Mouse (Mus musculus): Measurements from ENCODE around the gene Taf3. TPM values are rescaled to one million over a fixed set of nuclear protein-coding genes. Genes with fewer than 3 reads are reported as not detected.

Taf3 gene
- polyA plus RNA-seq, 1 experiment from 2014 or later = 9.4 TPM

DNA sequence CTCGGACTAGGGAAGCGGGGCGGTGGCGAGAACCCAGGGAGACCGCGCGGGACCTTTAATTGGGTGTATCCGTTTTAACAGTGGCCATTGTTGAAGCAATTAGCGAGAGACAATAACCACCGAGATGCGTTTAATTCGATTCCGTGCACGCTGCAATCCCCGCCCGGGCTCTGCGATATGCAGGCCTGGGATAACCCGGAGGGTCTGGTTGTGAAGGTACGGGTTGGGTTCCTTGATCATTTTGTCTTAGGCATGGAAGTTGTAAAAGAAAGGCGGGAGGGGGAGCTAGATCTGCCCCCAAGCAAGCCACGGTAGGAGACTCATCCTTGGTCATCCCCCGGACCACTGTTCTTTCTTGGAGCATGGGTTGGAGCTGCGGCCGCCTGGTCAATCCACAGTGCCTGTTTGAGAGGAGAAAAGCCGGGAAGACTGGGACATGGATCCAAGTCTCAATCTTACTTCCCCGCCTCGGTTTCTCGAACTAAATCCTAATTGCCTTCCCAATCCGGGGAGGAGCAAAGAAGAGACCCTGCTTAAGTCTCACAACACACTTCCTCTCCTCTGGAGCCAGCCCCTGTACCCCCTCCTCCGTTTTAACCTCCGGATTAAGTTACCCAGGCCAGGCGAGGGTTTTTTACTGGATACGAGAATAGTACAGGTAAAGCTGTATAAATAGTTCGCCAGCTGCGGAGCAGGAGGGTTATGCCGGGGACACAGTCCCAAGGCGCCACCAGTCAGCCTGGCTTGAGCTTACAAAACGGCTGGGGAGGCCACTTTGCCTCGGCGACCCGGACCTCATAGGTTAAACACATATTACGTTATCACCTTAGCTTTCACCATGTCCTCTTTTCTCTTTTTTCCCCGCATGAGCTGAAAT, 165.2 kb downstream of the Taf3 start:
- under 1% methylated on average over 43 of the region's 43 CpGs for WGBS
- H3K9ac ChIP-seq (ENCODE audit: low read length) = no peak overlapping the region; the same call in 1 of the 2 replicates

DNA sequence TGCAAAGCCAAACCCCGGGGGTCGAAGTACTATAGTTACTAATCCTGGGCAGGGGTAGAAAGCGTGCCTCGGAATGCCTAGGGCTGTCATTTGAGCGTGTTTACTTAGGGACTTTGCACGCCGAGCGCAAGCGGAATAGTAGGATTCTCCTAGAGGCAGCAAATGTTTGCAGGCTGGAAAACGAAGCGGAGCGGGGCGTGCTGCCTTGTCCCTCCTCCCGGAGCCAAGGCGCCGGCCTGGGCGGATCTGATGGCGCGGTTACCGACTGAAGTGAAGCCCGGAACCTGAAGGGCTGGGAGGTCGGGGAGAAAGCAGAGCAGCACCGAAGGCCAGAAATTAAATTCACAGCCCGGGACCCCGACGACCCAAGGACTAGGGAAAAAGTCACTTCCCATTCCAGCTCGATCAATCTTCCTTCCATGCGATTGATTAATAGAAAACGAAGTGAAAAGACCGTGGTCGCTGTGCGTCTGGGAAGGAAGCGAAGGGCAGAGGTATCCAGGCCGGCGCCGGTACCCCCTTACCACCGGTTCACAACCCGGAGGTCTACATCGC, 165.9 kb downstream of the Taf3 start:
- ATAC-seq (ENCODE audit: insufficient number of reproducible peaks, insufficient read depth, low FRiP score, low read depth) = no peak
- peak overlapping the region; percentile 46; the same call in 1 of the 2 replicates for H3K9ac ChIP-seq (ENCODE audit: low read length)
- peak overlapping the region; percentile 38 to 55 for H3K4me3 ChIP-seq (ENCODE audit: control insufficient read depth in 1 of 2, insufficient read depth in 1 of 2, low read depth in 1 of 2, low read length in 2 of 2)
- peak overlapping the region; percentile 95 for H3K4me2 ChIP-seq (ENCODE audit: low read length)
- peaks cover 8 to 35% of the 10 kb centered on the region in 2 experiments for H3K4me1 ChIP-seq (ENCODE audit: control insufficient read depth in 2 of 2, insufficient read depth in 2 of 2, low read length in 2 of 2)
- 1% methylated on average over 39 of the region's 39 CpGs for WGBS
- H3K27ac ChIP-seq (replicated peaks in 1 of 2; ENCODE audit: control insufficient read depth in 1 of 2, insufficient read depth in 1 of 2, low read depth in 2 of 2, low read length in 2 of 2) = no peak overlapping the region
- H3K27me3 ChIP-seq (ENCODE audit: control insufficient read depth, insufficient read depth, low read length) = peaks cover 65% of the 10 kb centered on the region
- no peaks in the 10 kb centered on the region for H3K9me3 ChIP-seq (ENCODE audit: control insufficient read depth, low read length)
- no peaks in the 10 kb centered on the region for H3K36me3 ChIP-seq (ENCODE audit: control insufficient read depth, insufficient read depth, low read length)

More for the DNA sequence above, 165.2 kb downstream of the Taf3 start:
- Histone ChIP-seq H3K27ac (replicated peaks in 1 of 2; ENCODE audit: control insufficient read depth in 1 of 2, insufficient read depth in 1 of 2, low read depth in 2 of 2, low read length in 2 of 2) (no peak overlapping the region), H3K4me3 (ENCODE audit: control insufficient read depth in 1 of 2, insufficient read depth in 1 of 2, low read depth in 1 of 2, low read length in 2 of 2) (peak overlapping the region; percentile 38 to 55), H3K27me3 (ENCODE audit: control insufficient read depth, insufficient read depth, low read length) (peaks cover 71% of the 10 kb centered on the region), H3K36me3 (ENCODE audit: control insufficient read depth, insufficient read depth, low read length) (no peaks in the 10 kb centered on the region), H3K4me2 (ENCODE audit: low read length) (peak overlapping the region; percentile 95), H3K9me3 (ENCODE audit: control insufficient read depth, low read length) (no peaks in the 10 kb centered on the region), H3K4me1 (ENCODE audit: control insufficient read depth in 2 of 2, insufficient read depth in 2 of 2, low read length in 2 of 2) (peaks cover 7 to 29% of the 10 kb centered on the region in 2 experiments)
- no peak for ATAC-seq (ENCODE audit: insufficient number of reproducible peaks, insufficient read depth, low FRiP score, low read depth)

DNA sequence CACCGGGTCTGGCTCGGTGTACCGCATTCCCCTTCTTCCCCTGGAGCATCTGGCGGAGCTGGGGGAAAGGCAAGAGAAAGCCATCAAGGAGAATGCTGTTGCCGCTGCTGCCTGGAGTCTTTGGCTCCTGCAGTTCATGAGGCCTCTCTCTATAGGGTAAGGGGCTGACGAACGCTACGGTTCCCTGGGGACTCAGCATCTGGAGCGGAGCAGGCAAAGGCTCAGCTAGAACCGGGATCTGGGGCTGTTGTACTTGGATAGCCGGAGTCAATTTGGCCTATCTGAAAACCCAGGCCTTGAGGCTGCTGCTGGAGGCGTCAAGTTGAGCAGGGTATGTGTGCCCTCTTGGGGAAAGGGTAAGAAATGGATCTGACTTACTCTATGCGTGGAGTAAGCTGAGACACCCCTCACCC, 166.8 kb downstream of the Taf3 start:
- peak overlapping the region in 1 of 2 experiments; percentile 46; a peak in 1 of 4 replicates for H3K27ac ChIP-seq (replicated peaks in 1 of 2; ENCODE audit: control insufficient read depth in 1 of 2, insufficient read depth in 1 of 2, low read depth in 2 of 2, low read length in 2 of 2)
- peak overlapping the region; percentile 95 for H3K4me2 ChIP-seq (ENCODE audit: low read length)
- H3K36me3 ChIP-seq (ENCODE audit: control insufficient read depth, insufficient read depth, low read length) = no peaks in the 10 kb centered on the region
- no peaks in the 10 kb centered on the region for H3K9me3 ChIP-seq (ENCODE audit: control insufficient read depth, low read length)
- peaks cover 14 to 35% of the 10 kb centered on the region in 2 experiments for H3K4me1 ChIP-seq (ENCODE audit: control insufficient read depth in 2 of 2, insufficient read depth in 2 of 2, low read length in 2 of 2)
- peak overlapping the region; percentile 38 to 55 for H3K4me3 ChIP-seq (ENCODE audit: control insufficient read depth in 1 of 2, insufficient read depth in 1 of 2, low read depth in 1 of 2, low read length in 2 of 2)
- H3K27me3 ChIP-seq (ENCODE audit: control insufficient read depth, insufficient read depth, low read length) = peaks cover 56% of the 10 kb centered on the region
- peak overlapping the region; percentile 54 for H3K9ac ChIP-seq (ENCODE audit: low read length)
- ATAC-seq (ENCODE audit: insufficient number of reproducible peaks, insufficient read depth, low FRiP score, low read depth) = no peak
- WGBS = 2% methylated on average over 12 of the region's 13 CpGs

DNA sequence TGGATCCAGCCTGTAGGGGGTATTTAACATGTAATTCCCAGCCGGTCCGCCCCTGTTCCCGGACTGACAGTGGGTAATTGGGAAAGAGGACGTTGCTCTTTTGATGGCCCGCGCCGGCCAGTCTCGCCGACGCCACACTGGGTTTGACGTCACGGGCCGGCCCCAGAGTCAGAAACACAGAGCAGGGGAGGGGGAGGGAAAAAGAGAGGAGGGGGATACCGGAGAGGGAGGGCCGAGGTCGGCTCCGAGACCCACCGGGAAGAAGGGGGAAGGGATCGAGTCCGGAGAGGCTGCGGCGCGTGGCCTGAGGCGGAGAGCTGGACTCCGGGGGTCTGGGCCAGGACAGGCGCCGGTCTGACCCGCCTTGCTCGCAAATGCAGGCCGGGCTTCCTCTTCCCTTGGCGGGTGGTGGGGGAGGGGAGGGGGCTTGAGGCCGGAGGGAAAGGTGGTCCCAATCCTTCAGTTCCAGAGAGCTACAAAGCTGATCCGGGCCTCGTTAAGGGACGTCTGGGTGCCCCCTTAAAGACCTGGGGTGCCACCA, 167.3 kb downstream of the Taf3 start, which contains the start of gene 4930412O13Rik:
Gene 4930412O13Rik (plus strand): TSS at position 202 of the 541 bp plus-strand sequence.
- H3K27ac ChIP-seq (replicated peaks in 1 of 2; ENCODE audit: control insufficient read depth in 1 of 2, insufficient read depth in 1 of 2, low read depth in 2 of 2, low read length in 2 of 2) = peak within 1 kb of the TSS in 1 of 2 experiments; percentile 46; a peak in 1 of 4 replicates

DNA sequence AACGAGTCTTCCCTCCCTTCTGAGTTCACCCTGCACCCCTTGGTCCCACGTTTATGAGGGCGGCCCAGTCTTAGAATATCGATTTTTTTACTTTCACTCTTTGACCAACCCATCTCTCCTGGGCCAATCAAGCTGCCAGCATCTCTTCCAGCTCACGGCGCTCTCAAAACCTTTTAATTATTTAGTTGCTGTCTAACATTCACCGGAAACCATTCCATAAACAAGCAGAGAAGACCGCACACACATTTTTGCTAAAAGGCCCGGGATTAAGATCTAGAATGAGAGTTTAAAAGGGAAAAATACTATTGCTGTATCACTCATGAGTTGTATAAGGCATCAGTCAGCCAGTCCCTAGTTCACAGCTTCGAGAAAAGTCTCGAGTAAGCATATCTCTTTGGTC, 168.1 kb downstream of the Taf3 start:
- ATAC-seq (ENCODE audit: insufficient number of reproducible peaks, insufficient read depth, low FRiP score, low read depth) = no peak
- no peaks in the 10 kb centered on the region for H3K36me3 ChIP-seq (ENCODE audit: control insufficient read depth, insufficient read depth, low read length)
- H3K27me3 ChIP-seq (ENCODE audit: control insufficient read depth, insufficient read depth, low read length) = peaks cover 55% of the 10 kb centered on the region
- no peaks in the 10 kb centered on the region for H3K9me3 ChIP-seq (ENCODE audit: control insufficient read depth, low read length)
- peaks cover 14 to 35% of the 10 kb centered on the region in 2 experiments for H3K4me1 ChIP-seq (ENCODE audit: control insufficient read depth in 2 of 2, insufficient read depth in 2 of 2, low read length in 2 of 2)
- peak overlapping the region in 1 of 2 experiments; percentile 55; a peak in 2 of 4 replicates for H3K4me3 ChIP-seq (ENCODE audit: control insufficient read depth in 1 of 2, insufficient read depth in 1 of 2, low read depth in 1 of 2, low read length in 2 of 2)
- no peak overlapping the region for H3K27ac ChIP-seq (replicated peaks in 1 of 2; ENCODE audit: control insufficient read depth in 1 of 2, insufficient read depth in 1 of 2, low read depth in 2 of 2, low read length in 2 of 2)
- no peak overlapping the region for H3K9ac ChIP-seq (ENCODE audit: low read length)
- H3K4me2 ChIP-seq (ENCODE audit: low read length) = peak overlapping the region; percentile 95
- WGBS = 5% methylated on average over 11 of the region's 11 CpGs

More for the DNA sequence above, 167.3 kb downstream of the Taf3 start, which contains the start of gene 4930412O13Rik:
- Histone ChIP-seq H3K4me1 (ENCODE audit: control insufficient read depth in 2 of 2, insufficient read depth in 2 of 2, low read length in 2 of 2) (peaks cover 14 to 35% of the 10 kb centered on the region in 2 experiments), H3K9me3 (ENCODE audit: control insufficient read depth, low read length) (no peaks in the 10 kb centered on the region), H3K4me3 (ENCODE audit: control insufficient read depth in 1 of 2, insufficient read depth in 1 of 2, low read depth in 1 of 2, low read length in 2 of 2) (peak within 1 kb of the TSS; percentile 38 to 55), H3K9ac (ENCODE audit: low read length) (peak within 1 kb of the TSS; percentile 54), H3K27me3 (ENCODE audit: control insufficient read depth, insufficient read depth, low read length) (peaks cover 55% of the 10 kb centered on the region), H3K36me3 (ENCODE audit: control insufficient read depth, insufficient read depth, low read length) (no peaks in the 10 kb centered on the region), H3K4me2 (ENCODE audit: low read length) (peak within 1 kb of the TSS; percentile 95)
- ATAC-seq (ENCODE audit: insufficient number of reproducible peaks, insufficient read depth, low FRiP score, low read depth) = no peak
- WGBS = under 1% methylated on average over 32 of the region's 35 CpGs

DNA sequence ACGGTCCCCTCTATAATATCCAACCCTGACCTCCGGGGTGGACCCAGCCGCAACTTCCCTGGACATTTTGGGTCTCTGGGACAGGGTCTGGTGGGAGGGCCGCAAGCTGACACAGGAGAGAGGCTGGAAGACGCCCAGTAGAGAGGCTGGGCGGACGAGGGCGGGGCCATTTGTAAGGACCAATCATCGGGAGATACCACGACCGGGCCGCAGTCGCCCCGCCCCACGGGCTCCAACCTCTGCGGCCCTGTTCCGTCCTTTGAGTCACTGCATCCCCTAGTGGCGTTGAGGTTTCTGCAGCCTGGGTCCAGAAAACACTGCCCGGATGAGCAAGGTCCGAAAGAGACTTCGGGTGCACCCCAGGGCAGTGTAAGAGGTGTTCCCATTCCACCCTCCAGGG, 168.9 kb downstream of the Taf3 start:
- Histone ChIP-seq H3K4me2 (ENCODE audit: low read length) (peak overlapping the region; percentile 95), H3K4me1 (ENCODE audit: control insufficient read depth in 2 of 2, insufficient read depth in 2 of 2, low read length in 2 of 2) (peaks cover 18 to 33% of the 10 kb centered on the region in 2 experiments), H3K4me3 (ENCODE audit: control insufficient read depth in 1 of 2, insufficient read depth in 1 of 2, low read depth in 1 of 2, low read length in 2 of 2) (peak overlapping the region; percentile 55 to 60), H3K9me3 (ENCODE audit: control insufficient read depth, low read length) (no peaks in the 10 kb centered on the region), H3K9ac (ENCODE audit: low read length) (no peak overlapping the region), H3K27ac (replicated peaks in 1 of 2; ENCODE audit: control insufficient read depth in 1 of 2, insufficient read depth in 1 of 2, low read depth in 2 of 2, low read length in 2 of 2) (no peak overlapping the region), H3K27me3 (ENCODE audit: control insufficient read depth, insufficient read depth, low read length) (peaks cover 56% of the 10 kb centered on the region), H3K36me3 (ENCODE audit: control insufficient read depth, insufficient read depth, low read length) (no peaks in the 10 kb centered on the region)
- ATAC-seq (ENCODE audit: insufficient number of reproducible peaks, insufficient read depth, low FRiP score, low read depth) = peak; percentile 91
- WGBS = under 1% methylated on average over 21 of the region's 21 CpGs

DNA sequence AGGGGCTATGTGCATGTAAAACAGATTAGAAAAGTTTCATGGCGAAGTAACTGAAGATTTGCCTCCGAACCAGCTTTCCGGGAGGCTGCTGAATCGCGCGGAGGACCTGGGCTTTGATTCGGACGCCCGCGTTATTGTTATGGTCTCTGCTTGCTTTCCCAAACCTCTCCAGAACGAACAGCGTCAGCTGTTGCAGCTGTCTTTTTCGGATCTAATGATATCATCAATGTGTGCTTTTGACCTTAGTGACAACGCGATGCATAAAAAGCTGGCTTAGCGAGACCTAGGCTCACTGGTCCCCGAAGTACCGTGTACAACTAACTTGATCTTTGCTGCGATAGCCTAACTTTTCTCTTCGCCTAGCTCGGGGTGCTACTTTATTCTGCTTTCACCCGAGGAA, 169.3 kb downstream of the Taf3 start:
- Histone ChIP-seq H3K4me1 (ENCODE audit: control insufficient read depth in 2 of 2, insufficient read depth in 2 of 2, low read length in 2 of 2) (peaks cover 18 to 32% of the 10 kb centered on the region in 2 experiments), H3K27ac (replicated peaks in 1 of 2; ENCODE audit: control insufficient read depth in 1 of 2, insufficient read depth in 1 of 2, low read depth in 2 of 2, low read length in 2 of 2) (peak overlapping the region in 1 of 2 experiments; percentile 20; a peak in 1 of 4 replicates), H3K27me3 (ENCODE audit: control insufficient read depth, insufficient read depth, low read length) (peaks cover 58% of the 10 kb centered on the region), H3K9me3 (ENCODE audit: control insufficient read depth, low read length) (no peaks in the 10 kb centered on the region), H3K4me3 (ENCODE audit: control insufficient read depth in 1 of 2, insufficient read depth in 1 of 2, low read depth in 1 of 2, low read length in 2 of 2) (peak overlapping the region; percentile 55 to 60), H3K4me2 (ENCODE audit: low read length) (peak overlapping the region; percentile 95), H3K9ac (ENCODE audit: low read length) (peak overlapping the region; percentile 62), H3K36me3 (ENCODE audit: control insufficient read depth, insufficient read depth, low read length) (no peaks in the 10 kb centered on the region)
- under 1% methylated on average over 22 of the region's 22 CpGs for WGBS
- no peak for ATAC-seq (ENCODE audit: insufficient number of reproducible peaks, insufficient read depth, low FRiP score, low read depth)

Measured in heart, embryonic 14.5 days (tissue).